Mouse (Mus musculus) kidney, adult 18-20 months (tissue): ENCODE results near the gene Fam151b.

Experiments used
- DNase-seq: peaks from one replicate; pipeline ENCODE4 v3.0.0; 2021

Gene Fam151b

GRCm38 (mm10) chr13:92410486-92410885 is 73.3 kb downstream of the Fam151b start:
- no peak for DNase-seq

- DNase-seq: no peak
These were observed 80.3 kb downstream of the Fam151b start for GRCm38 (mm10) chr13:92403496-92403895.

- peak; percentile 7 for DNase-seq
These were observed 81.8 kb downstream of the Fam151b start for GRCm38 (mm10) chr13:92402063-92402462.
